Mouse (Mus musculus): ENCODE data around the gene Calr3. TPM values are rescaled to one million over a fixed set of nuclear protein-coding genes. Genes with fewer than 3 reads are reported as not detected.

The Calr3 gene
- 1 to 10 TPM in 1 of 2 experiments, under 1 TPM in 1; 0.67 to 1.2 TPM for total RNA-seq (2021)
- long read RNA-seq, partial matches to known transcripts: 0 of 1 reads
- long read RNA-seq, other reads (novel, unspliced or antisense): 1 of 1 reads

DNA sequence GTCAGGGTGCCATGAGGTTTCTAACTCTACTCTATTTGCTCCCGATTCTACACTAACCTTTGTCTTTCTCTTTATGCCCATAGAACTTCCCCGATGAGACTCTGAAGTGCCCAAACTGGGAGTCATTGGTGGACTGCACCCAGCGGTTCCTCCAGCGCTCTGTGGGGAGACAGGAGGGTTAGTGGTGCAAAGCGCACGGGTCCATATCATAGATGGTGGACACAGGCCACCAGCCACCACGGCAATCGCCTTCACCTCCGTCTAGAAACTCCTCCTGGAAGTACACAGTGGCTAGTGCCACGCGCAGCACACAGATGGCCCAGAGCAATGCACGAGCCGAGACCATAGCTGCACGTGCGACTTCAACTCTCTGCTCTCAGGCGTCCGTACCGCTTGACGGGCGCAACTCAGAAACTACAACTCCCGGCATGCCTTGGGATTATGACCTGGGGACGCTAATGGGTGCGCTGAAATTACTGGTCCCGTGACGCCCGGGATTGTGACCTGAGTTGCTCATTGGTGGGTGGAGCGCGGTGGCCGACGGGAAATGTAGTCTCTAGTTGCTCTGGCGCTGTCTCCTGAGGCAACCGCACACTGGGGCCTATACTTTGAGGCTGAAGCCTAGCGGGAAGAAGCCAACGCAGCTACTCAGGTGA lies at the start of gene Calr3, which contains the start of gene 1700030K09Rik:
TSS of gene Calr3 (minus strand) at position 533 of the 656 bp plus-strand sequence.
TSS of gene 1700030K09Rik (plus strand) at position 543 of the 656 bp plus-strand sequence.
- DNase-seq (ENCODE audit: low spot score in 2 of 2): peak; percentile 98

DNA sequence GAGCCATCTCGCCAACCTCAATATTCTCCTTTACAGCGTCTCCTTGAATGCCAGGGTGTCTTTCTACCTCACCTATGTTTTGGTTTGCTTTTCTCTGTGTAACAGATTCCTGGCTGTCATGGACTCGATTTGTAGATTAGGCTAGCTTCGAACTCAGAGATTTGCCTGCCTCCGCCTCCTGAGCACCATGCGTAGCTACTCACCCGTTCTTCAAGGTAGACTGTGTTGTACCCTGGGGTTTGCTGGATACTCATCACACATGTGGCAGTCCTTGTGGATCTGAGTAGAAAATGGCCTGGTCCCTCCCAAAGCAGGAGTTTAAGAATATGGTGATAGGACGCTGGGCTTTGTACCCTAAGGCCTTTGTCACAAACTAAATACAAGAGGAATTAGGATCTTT lies 49.7 kb upstream of the Calr3 start:
- no peak for DNase-seq (ENCODE audit: low spot score in 2 of 2)

DNA sequence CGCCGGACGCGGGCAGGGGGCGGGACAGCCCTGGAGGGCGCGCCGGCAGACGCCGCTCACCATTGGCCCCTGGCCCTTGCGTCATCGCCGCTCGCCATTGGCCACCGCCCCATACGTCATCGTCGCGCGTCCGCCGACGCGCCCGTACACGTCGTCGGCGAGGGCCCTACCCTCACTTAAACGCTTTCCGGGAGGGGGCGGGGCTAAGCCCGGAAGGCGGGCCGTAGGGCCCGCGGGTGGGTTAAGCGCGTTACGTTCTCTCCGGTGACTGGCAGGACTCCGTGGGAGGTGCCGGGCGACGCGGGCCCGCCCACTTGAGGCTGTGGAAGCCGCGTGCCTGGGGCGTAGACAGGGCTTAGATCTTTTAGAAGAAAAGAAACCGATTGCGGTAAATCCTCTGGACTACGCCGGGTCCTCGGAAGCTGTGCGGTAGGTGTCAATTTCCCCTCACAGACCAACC lies 49.0 kb upstream of the Calr3 start:
- DNase-seq (ENCODE audit: low spot score in 2 of 2): peak; percentile 99

DNA sequence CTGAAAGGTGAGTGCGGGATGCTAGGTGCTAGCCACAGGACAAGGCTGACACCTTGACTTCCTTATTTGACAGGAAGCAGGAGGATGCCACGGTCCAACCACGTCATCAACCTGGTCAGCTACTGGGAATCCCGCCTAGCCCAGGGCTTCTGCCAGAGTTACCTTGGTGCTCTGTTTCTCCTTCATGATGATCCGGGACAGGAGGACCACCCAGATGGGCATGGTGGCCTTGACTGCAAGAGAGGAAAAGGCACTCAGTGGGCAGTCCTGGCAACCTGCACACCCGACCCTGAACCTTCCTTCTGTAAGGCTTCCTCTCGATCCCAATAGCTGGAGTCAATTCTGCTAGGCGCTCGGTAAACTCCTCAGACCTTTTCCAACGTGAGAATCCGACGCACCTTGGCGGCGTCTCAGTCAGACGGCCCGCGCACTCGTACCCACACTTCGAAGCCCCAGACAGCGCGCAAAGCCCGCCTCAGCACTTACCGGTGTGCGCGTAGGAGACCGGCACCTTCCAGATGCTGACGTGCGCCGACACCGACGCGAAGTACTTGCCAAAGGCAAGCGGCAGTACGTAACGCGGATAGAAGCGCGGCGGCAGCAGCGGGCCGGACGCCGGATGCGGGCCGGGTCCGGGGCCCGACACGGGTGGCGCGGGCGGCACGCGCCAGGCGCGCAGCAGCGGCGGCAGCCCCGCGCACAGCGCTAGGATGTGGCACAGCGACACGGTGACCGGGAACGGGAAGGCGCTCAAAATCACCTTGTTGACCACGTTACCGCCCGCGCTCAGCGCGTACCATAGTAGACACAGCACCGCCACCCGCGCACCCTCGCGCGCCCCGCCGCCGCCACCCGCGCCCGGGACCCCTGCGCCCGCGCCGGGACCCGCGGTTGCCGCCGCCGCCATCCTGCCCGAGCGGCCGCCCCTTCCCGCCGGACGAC lies 48.3 kb upstream of the Calr3 start, which contains the start of gene Slc35e1:
TSS of gene Slc35e1 (minus strand) at position 935 of the 942 bp plus-strand sequence.
- DNase-seq (ENCODE audit: low spot score in 2 of 2): peak; percentile 36 to 39

DNA sequence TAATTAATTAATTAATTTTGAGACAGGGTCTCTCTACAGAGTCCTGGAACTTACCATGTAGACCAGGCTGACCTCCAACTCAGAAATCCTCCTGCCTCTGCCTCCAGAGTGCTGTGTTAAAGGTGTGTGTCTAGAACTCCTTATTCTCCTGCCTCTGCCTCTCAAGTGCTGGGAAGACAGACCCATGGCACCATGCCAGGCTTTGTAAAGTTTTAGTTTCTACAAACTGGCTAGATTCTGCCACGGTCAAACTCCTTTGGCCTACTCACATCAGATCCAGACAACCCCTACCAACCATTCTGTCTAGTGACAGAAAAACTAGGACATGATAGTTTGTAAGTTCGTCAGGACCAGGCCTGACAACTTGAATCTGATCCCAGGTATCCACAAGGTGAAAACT lies 47.3 kb upstream of the Calr3 start:
- DNase-seq (ENCODE audit: low spot score in 2 of 2): no peak

DNA sequence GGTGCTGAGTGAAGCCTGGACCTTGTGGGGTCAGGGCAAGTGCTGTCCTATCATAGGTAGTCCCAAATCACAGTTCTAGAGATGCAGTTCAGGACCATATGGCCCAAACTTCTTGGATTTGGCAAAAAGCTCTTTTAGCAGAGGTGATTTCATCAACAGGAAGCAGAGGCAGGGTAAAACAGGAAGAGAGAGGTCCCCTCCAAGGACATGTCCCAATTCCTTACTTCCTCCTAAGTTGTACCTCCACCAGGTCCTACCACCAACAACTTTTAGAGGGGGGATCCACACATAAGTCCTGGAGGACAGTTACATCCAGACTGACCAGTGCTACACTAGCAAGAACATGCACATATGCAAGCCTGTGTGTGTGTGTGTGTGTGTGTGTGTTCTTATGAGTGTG lies 43.3 kb upstream of the Calr3 start:
- DNase-seq (ENCODE audit: low spot score in 2 of 2): no peak

DNA sequence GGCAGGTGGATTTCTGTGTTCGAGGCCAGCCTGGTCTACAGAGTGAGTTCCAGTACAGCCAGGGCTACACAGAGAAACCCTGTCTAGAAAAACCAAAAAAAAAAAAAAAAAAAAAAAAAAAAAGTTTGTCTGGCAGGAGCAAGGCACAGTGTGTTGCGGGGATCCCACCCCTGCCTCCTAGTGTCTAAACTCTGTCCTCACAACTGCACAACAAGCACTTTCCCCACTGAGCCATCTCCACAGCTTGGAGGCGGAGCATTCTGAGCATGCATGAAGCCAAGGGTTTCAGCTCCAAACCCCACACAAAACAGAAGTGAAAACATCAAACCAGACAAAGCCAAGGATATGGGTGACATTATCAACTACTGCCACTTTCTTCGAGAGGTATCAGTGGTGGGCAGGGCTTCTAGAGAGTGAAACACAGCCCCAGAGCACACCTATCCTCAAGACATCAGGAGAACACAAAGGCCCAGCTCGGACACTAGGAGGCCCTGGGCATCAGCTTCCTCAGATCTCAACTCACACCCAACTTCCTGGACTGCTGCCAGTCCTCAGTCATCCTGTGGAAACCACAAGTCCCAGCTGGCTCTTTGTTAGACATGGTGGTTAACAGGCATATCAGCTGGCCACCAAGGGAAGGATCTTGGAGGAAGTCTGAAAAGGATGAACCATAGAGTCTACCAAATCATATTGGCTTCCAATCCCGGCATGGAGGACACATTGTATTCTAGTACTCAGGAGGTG lies 42.0 kb upstream of the Calr3 start:
- peak; percentile 32 to 50 for DNase-seq (ENCODE audit: low spot score in 2 of 2)

DNA sequence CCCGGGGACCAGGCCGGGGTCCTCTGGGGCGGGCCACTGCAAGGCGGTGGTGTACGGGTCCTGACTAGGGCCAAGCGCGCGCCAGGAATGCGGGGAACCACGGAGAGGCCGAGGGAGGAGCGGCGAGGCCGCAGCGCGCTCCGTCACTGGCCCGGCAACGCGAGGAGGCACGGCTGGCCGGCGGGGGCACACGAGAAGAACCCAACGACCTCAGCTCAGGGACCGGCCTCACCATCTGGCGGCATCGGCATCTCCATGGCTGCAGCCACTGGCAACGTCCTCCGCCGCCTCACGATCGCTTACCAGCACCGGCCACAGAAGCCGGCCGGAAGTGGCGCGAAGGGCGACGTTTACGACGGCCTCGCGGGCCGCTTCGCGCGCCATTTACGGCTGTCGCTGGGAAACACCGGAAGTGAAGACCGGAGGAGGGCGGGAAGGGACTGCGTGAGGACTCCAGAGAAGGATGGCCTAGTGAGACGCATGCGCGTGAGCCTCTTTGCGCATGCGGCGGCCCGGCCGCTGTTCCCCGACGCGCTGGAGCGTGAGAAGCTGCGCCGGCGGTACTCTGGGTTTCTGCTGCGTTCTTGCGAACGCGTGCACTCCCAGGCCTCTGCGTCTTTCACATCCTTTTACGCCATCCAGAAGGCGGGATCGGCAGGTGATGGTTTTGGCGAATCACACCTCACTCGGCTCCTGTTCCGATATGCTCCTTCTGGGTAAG lies 31.3 kb upstream of the Calr3 start, which contains the start of gene Cherp:
TSS of gene Cherp (minus strand) at position 401 of the 721 bp plus-strand sequence.
- DNase-seq (ENCODE audit: low spot score in 2 of 2): peak; percentile 95 to 97

DNA sequence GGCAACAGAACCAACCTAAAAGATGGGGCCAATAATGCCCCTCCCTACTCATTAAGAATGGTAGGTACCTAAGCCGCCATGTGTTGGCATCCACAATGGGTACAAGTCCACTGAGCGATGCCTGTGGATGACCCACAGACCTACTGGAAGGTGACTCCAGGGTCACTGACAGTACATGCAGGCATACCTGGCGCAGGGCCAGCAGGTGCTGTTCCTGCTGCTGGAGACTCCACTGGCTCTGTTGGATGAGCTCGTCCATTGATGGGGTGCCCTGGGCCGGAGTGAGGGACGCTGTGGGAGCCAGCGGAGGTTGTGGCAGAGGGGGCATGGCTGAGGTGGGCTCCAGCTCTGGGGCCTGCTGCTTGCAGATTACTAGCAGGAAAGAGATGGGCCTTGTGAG lies 27.0 kb upstream of the Calr3 start:
- DNase-seq (ENCODE audit: low spot score in 2 of 2): no peak

DNA sequence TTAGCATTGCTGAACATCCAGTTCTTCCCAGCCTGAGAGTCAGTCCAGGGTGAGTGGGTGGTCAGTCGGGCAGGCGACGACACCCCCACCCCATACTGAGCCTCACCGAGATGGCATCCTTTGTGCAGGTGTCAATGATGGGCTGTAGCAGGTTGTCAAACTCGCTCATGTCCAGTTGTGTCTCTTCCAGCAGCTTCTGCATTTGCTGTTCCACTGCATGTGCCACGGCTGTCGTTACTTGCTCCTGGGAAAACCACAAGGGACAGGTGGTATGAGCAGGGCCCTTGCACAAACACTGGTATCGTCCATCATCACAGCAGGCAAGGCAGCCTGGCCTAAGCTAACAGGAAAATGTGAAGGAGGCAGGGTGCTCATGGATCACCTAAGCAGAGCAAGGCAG lies 26.3 kb upstream of the Calr3 start:
- DNase-seq (ENCODE audit: low spot score in 2 of 2): no peak

DNA sequence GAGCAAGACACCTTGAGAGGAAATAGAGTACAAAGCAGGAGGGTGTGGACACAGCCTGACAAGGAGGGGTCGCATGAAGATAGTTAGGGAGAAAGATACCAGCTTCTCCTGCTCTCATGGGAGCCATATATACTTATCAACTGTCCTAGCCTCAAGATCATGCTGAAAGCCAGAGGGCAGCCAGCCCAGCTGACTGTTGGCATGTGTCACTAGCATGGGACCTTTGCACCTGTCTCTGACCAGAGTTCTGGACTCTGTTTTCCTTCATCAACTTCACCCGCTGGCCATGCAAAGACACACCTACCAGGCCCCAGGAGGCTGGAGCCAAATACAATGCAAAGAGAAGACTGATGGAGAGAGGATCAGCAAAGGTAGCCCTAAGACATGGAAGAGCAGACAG lies 25.6 kb upstream of the Calr3 start:
- no peak for DNase-seq (ENCODE audit: low spot score in 2 of 2)

DNA sequence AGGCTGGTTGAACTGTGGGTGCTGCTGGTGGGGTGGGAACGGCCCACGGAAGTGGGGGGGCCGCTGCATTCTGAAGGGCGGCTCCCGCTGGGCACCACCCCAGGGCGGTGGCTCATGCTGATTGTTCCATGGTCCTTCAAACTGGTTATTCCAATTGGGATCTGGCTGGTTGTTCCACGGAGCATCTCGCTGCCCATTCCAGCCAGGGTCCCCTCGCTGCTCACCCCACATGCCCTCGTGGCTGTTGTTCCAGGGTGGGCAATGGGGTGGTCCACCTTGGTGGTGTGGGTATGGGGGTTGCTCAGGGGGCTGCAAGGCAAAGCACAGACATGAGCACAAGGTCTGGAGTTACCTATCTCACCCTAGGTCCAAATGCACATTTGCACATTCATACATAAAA lies 20.5 kb upstream of the Calr3 start:
- DNase-seq (ENCODE audit: low spot score in 2 of 2): no peak

DNA sequence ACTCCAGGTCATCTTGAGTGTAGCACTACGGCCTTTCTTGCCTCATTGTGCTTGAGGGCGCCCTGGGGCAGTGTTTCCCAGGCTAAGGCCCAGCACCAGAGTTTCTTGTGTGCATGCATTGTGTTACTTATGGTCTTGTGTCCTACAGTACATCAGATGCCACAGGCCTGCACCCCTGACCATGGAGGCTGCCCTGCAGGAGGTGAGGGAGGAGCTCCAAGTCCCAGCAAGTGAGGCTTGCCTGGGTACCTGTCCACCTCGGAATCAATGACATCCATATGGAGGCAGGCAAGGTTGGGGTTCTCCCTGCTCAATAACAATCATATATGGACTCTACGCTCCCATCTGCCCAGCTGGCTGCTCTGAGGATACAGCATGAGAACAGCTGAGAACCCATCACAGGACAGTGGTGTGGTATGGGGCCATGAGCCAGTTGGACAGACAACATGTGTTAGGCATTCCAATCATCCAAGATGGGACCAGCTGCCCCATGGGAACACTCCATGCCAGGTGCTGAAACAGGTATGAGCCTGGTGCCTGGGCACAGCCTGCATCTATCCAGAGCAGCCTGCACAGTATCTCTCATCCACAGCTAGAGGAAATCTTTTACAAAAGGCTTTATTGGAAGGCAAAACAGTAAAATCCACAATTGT lies 16.3 kb upstream of the Calr3 start:
- DNase-seq (ENCODE audit: low spot score in 2 of 2): no peak

DNA sequence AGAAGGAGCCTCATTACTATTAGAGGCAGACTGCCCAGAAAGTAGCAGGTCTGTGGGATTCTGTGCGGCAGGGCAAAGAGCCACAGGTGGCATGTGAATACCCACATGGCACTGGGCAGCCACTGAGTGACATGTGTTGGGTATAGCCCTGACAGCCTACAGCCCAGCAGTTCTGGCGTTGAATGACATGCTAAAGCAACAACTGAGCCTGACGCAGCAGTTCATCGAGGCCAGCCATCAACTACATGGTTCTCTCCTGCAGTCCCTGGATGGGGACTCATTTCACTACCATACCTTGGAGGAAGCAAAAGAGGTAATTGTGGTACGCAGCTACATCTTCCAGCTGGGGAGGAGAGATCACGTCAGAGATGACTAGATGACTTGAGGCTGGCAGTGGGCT lies 14.8 kb upstream of the Calr3 start:
- no peak for DNase-seq (ENCODE audit: low spot score in 2 of 2)

DNA sequence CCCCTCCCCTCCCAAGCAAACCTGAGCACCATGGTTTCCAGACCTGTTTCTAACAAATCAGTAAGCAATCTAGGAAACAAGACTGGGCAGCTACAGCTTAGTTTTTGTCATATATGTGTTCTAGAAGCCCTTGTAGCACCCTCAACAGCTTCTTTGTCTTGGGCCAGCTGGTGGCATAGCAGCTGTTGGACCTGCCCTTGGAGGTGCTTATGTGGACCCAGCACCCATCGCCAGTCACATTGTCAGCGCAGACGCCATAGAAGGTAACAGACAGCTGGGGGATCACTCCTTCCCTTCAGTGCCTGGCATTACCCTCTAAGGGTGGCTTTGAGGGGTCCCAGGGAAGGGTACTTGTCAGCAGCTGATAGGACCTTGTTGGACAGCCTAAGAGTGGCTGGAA lies 14.1 kb upstream of the Calr3 start:
- DNase-seq (ENCODE audit: low spot score in 2 of 2): no peak

DNA sequence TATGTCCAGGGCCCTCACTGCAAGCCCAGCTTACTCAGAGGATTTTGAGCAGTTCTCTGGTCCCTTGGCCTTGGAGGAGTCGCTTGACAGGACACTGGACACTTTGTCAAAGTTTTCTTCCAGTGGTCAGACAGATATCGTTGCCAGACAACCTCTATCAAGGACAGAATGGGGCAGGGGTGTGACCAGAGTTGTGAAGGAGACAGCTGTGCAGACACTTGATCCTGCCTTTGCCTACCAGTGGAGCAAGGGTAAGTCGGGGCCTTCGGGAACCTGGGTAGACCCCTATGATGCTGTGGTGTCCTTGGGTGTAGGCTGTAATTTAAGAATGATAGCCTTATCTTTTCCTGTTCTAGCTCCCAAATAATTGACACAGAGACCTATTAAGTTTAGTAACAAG lies 11.6 kb upstream of the Calr3 start:
- DNase-seq (ENCODE audit: low spot score in 2 of 2): no peak

DNA sequence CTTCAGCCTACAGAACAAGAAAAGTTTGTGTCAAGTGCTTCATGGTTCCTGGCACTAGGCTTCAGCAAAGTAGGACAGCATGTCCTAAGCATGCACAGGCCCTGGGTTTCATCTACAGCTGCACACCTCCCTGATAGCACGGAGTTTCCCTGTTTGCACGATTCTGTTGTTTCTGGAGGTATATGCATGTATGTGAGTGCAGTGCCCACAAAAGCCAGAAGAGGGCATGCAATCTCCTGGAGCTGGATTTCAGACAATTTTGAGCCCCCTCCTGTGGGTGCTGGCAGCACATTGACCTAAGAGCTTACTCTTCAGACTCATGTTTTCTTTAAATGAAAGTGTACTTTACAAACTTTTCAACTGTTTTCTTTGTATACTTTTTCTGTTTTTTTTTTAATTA lies 10.2 kb upstream of the Calr3 start:
- DNase-seq (ENCODE audit: low spot score in 2 of 2): no peak

DNA sequence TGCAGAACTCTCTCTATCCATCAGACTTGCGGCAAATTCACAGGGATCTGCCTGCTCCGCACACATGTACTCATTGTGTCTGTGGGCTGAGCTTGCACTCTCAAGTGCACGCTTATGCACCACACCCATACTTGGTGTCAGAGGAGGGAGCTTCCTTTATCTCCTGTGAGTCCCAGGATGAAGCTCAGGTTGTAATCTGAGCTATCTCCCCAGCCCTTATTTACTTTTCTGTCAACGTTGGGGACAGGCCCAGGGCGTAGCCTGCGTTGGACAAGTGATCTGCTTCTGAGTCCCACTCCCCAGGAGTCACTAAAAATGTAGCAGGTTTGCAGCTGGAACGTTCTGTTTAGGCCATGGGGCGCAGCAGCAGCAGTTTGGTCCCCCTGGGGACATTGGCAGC lies 7.8 kb upstream of the Calr3 start:
- no peak for DNase-seq (ENCODE audit: low spot score in 2 of 2)

DNA sequence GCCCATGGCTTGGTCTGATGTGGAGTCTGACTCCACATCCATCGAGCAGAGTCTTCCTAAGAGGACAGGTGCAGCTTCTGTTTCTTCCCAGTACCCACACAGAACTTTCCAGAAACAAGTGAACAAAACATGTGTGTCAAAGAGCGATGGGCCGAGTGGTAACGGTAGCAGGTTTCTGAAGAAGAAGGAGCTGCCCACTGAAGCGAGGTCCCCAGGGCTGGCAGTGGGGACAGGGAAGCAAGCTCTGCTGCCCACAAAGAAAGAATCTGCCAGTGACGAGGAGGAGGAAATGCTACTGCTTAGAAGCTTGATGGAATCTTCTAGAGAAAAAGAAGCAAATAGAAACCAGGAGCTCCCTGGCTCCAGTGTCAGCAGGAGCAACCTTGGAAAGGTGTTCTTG lies 1.4 kb upstream of the Calr3 start:
- no peak for DNase-seq (ENCODE audit: low spot score in 2 of 2)

DNA sequence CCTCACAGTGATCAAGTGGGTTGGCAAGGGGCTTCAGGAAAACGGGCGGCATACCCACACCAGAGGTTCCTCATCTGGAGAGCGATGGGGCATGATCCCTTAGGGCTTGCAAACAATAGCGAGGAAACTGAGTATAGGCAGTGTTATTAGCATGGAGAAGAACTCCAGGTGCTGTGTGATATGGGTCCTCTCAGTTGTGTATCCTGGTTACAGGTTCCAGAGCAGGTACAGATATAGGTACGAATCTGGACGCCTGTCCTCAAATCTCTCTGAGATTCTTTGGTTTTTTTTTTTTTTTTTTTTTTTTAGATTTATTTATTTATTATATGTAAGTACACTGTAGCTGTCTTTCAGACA lies 302 bp upstream of the Calr3 start:
- no peak for DNase-seq (ENCODE audit: low spot score in 2 of 2)
